Mouse (Mus musculus) right cerebral cortex, adult 18-20 months (tissue): Measurements from ENCODE around the gene Tanc2.
A peak's percentile ranks its signal among the peaks of the same experiment; 100 is the strongest.

Experiments
- DNase-seq: peaks from one replicate; pipeline ENCODE4 v3.0.0; 2022; ENCODE audit warnings: mixed read lengths

Gene Tanc2

DNA sequence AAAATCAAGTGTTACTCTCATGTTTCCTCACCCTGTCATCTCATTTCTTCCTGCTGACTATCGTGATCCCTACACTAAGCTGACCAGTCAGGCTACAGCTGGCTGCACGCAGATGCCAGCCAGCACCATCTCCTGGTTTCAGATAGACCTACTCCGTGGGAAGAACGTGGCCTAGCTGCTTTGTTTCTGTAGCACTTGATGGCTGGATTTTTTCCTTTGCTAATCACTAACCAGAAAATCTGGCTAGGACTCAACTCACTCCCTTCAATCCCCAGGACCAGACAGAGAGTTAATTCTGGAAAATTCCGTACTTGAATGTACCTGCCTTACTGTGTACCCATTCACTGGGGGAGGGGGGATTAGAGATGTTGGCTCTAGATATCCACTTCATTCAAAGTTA lies 338.4 kb downstream of the Tanc2 start:
- DNase-seq = no peak

- DNase-seq = no peak
Measured at GRCm38 (mm10) chr11:105931380-105931779, 341.6 kb downstream of the Tanc2 start.

DNA sequence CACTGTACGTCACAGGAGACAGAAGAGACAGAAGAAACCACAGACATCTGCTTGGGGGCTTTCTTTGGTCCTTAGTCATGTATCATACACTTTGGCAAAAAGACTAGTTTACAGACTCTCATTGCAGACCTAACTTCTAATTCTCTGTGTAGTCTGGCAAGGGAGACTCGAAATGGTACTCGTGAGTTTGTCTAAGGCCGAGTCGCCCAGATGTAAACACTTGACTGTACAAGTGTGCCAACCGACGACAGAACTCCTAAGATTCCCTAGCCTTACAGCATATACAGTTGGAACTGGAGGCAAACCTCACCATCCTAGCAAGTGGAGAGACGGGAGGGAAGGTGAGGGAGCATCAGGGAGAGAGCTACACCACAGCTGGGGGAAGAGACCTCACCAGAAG lies 344.0 kb downstream of the Tanc2 start:
- DNase-seq = no peak

- no peak for DNase-seq
Measured at GRCm38 (mm10) chr11:105934303-105934711, 344.5 kb downstream of the Tanc2 start.

DNA sequence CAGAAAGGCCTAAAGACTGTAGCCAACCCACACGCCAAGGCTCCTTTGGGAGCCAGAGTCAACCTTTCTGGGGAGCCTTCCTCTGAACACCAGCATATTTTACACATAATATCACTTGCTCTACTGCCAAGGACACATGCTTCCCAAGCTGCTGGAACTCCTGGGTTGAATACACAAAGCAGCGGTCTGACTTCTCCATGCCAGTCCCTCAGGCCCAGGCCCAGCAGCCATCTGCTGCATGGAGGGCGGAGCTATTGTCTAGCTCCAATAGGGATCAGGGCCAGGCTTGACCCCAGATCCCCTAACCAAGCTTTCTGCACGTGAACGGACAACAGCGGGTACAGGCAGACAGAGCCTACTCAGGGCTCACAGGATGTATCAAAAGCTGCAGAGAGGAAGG lies 345.0 kb downstream of the Tanc2 start:
- DNase-seq = no peak

DNA sequence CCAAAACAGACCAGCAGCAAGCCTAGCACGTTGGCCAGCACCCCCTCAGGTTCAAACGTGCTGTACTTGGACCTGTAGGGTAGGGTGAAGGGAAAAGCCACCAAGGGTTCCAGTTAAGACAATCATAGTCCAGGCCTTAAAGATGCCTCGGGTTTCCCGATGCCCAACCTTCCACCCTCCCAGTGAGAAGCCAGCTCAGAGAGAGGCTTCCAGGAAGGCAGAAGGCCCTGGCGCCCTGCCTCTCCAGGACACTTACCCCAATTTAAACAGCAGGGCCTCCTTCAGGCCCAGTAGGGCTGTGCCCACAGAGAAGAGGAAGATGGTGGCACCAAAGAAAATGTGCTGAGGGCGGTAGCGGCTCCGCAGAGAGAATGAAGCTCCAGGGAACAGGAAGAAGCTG lies 345.7 kb downstream of the Tanc2 start:
- DNase-seq = no peak

- DNase-seq = peak; percentile 53
Measured at GRCm38 (mm10) chr11:105936200-105936599, 346.4 kb downstream of the Tanc2 start.

DNA sequence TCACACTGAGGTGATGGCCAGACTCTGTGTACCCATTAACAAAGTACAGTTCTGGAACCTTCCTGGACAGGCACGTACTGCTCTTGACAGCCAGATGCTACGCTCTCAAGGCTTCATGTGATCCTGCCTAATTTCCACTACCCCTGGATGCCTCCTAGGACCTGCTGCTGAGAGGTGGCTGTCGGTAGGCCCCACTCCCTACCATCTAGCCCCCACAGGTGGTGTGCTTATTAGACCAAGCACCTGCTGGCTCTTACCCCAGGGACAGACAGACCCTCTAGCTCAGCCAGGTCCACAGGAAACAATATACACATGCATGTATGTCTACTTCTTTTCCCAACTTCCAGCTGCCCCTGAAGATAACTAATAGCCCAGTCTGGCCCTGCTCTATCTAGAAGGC lies 347.2 kb downstream of the Tanc2 start:
- no peak for DNase-seq

DNA sequence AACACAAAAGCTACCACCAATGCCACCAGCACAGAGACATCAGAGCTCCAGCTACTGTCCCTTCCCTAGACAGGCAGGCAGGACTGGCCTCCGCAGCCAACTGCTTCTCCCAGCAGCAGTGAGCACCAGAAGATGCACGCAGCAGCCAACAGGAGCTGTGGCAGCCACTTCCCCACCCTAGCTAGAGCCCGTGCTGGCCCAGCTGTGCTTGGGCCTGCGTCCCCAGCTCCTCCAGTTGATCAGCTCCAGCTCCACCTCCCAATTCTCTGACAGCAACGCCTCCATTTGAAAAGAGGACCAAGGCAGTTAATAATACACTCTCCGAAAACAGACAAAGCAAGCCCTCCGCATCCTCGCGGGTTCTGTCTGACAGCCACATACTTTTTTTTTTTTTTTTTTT lies 349.0 kb downstream of the Tanc2 start:
- DNase-seq = peak; percentile 41

- DNase-seq = no peak
Measured at GRCm38 (mm10) chr11:105941973-105942372, 352.2 kb downstream of the Tanc2 start.

GRCm38 (mm10) chr11:105943133-105944102 lies 353.6 kb downstream of the Tanc2 start:
- DNase-seq = peak; percentile 40

- DNase-seq = peak; percentile 85
Measured at GRCm38 (mm10) chr11:105944126-105944621, 354.4 kb downstream of the Tanc2 start.

- DNase-seq = no peak
Measured at GRCm38 (mm10) chr11:105944770-105945672, 355.2 kb downstream of the Tanc2 start.

- no peak for DNase-seq
Measured at GRCm38 (mm10) chr11:105946694-105947154, 356.9 kb downstream of the Tanc2 start.

GRCm38 (mm10) chr11:105948255-105948654 lies 358.5 kb downstream of the Tanc2 start:
- no peak for DNase-seq

DNA sequence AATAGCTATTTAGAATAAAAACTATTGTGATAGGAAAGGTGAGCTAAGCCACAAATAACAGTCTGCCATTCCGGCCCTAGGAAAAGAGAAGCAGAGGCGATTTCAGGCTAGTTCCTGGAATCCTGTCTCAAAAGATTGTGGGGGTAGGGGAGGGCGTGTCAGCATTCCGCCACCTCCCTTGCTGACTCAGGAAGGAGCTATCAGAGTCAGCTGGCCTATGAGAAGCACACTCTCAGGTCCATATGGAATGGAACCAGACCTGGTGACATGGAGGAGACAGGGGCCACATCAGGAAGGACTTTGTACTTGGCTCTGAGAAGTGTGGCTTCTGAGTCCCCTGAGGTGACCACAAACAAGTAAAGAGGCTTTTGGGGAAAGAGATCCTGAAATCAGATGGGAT lies 360.7 kb downstream of the Tanc2 start:
- DNase-seq = no peak

DNA sequence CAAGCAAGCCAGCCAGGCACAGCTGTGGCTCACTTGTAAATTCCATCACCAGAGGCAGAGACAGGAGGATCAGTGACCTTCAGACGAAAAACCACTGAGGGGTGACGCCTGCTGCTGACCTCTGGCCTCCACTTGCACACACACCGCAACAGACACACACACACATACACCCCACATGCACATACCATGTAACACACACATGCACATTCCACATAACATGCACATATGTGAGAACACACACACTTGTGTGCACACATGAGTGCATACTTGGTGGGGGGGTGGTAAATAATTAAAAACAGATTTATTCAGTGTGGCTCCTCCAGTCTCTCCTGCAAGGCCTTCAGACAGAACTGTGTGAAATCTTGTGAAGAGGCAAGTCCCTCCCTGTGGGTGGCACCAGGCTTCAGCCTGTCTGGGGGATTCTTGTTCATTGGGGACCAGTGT lies 361.8 kb downstream of the Tanc2 start:
- DNase-seq = no peak

GRCm38 (mm10) chr11:105952111-105952510 lies 362.3 kb downstream of the Tanc2 start:
- DNase-seq = no peak

DNA sequence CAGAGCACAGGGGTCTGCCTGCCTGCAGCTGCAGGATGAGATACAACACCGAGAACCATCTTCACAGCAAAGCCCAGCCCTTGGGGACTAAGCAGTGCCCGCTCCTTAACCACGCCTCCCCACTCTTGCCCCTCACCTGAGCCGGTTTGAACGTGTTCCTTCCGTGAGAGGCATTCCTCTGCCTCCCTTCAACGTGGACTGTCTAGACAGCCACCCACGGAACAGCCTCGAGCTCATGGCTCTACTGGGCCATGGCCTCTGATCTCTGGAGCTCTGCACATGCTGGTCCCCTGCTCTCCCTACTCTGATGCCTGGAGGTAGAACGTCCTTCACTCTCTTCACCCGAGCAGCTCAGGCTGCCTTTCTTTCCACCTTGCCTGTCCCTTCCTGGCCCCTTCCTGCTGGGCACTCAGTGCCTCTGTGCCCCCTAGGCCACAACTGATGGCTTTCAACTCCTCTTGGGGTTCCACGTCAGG lies 363.2 kb downstream of the Tanc2 start, which contains the start of gene Cyb561:
TSS of gene Cyb561 (minus strand) at position 426 of the 476 bp plus-strand sequence.
- DNase-seq = no peak

GRCm38 (mm10) chr11:105953402-105953801 lies 363.6 kb downstream of the Tanc2 start:
- DNase-seq = no peak

DNA sequence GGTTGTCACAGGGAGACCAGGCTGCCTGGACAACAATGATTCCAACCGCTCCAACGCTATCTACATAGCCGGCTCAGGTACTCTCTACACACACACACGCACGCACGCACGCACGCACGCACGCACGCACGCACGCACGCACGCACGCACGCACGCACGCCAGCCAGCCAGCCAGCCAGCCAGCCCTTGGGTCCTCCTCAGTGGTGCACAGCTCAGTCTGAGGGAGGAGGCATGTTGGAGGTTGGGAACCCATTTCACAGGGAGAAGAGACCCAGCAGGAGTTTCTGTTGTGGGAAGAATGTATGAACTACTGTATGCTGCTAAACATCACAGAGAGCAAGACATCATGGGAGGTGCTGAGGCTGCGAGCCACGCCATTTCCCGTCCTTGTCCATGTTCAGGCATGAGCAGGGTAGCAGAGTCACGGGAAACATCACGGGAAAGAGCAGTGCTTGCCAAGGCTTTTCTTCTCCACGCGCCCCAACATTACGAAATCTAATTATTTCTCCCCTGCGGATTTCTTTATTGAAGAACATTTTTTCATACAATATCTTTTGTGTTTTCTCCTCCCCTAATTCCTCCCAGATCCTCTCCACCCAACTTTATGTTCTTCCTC lies 366.1 kb downstream of the Tanc2 start:
- DNase-seq = no peak

DNA sequence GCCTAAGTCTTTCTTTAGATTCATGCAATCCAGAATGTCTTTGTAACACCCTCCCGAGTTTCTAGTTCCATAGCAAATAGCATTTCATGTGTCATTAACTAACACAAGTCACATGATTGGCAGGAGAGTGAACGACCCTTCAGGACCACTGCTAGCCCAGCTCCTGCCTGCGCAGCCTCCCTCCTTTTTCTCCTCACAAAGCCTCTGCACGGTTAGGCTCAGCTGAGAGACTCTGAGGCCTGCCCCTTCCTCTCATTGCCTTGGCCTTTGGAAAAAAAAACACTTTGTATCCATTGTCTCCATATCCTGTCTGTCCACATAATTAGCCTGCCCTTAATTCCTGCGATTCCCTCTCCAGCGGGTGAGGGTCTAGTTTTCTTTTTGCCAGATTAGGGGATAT lies 367.7 kb downstream of the Tanc2 start:
- no peak for DNase-seq
